In the genomic region with DNA sequence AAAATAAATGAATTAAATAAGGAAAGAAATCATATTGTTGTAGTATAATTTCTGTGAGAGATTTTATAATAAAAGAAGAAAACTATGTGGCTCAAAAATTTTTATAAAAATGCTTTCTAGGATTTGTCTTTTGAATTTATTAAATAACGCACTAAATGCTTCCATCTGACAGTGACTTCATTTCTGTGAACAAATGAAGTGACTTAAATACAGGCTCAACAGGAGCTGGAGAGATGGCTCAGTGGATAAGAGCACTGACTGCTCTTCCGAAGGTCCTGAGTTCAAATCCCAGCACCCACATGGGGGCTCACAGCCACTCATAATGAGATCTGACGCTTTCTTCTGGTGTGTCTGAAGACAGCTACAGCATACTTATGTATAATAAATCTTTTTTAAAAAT, we compare ENCODE assay signal across 24 mouse cellular contexts. TPM values are rescaled to one million over a fixed set of nuclear protein-coding genes. Genes with fewer than 3 reads are reported as not detected.
A peak's percentile ranks its signal among the peaks of the same experiment; 100 is the strongest.
DNase-seq lines count a peak whose midpoint lies in the region; TF ChIP-seq lines count a peak whose summit lies in the region.
"Had no signal": no experiment of that assay in that cellular context is flagged by ENCODE, and none has a peak within 500 bp of the region (broad histone marks: within the 10 kb centered on the region; RNA-seq: fewer than 3 reads in every experiment).

No protein-coding gene starts in this region.

- DNase-seq in CH12.LX (ENCODE audit: extremely low read depth) (no peak), MEL (ENCODE audit: low read depth, low spot score) (no peak)
- no peak for DNase-seq in adrenal gland, adult (ENCODE audit: inconsistent age in 2 of 2, low spot score in 1 of 2)
- DNase-seq in urinary bladder, postnatal 4 days (ENCODE audit: low spot score in 2 of 2) = no peak
- DNase-seq: adrenal gland, adult 2 months; adrenal gland, adult 8-10 months; adrenal gland, postnatal 10 days; adrenal gland, postnatal 14 days; adrenal gland, postnatal 25 days; adrenal gland, postnatal 36 days; B cell, adult 2 months; cerebellum, adult 11 months; cerebellum, adult 11-12 months; cerebellum, adult 18-20 months; cerebellum, adult 2 months; cerebellum, adult 8-10 months; cerebellum, adult 9-10 months had no signal

- no peak overlapping the region for H3K9ac ChIP-seq in CH12.LX (ENCODE audit: insufficient read depth, low read depth)
- H3K9ac ChIP-seq in MEL (ENCODE audit: control insufficient read depth, low read depth, low read length, poor library complexity, severe bottlenecking) = no peak overlapping the region

- H3K27ac ChIP-seq in CH12.LX (ENCODE audit: insufficient read depth, low read depth) (no peak overlapping the region), MEL (ENCODE audit: control insufficient read depth, low read depth, low read length) (no peak overlapping the region)

- TF ChIP-seq CTCF in CH12.LX (conservative IDR thresholded peaks at IDR 0.05 in 1 of 2, IDR thresholded peaks at IDR 0.05 in 1 of 2; ENCODE audit: low read depth in 2 of 2, low read length in 2 of 2) (no peak), MEL (IDR thresholded peaks at IDR 0.05 in 2 of 3, conservative IDR thresholded peaks at IDR 0.05 in 1 of 3; ENCODE audit: control insufficient read depth in 1 of 3, insufficient read depth in 1 of 3, low read depth in 2 of 3, low read length in 3 of 3, poor library complexity in 1 of 3, severe bottlenecking in 1 of 3) (no peak)

- no peak for TF ChIP-seq POLR2A in CH12.LX (IDR thresholded peaks at IDR 0.05; ENCODE audit: low read depth, low read length)
- TF ChIP-seq POLR2A in MEL (IDR thresholded peaks at IDR 0.05; ENCODE audit: control insufficient read depth in 1 of 2, insufficient read depth in 1 of 2, low read depth in 1 of 2, low read length in 2 of 2, poor library complexity in 1 of 2) = no peak

- H3K4me2 ChIP-seq in CH12.LX (ENCODE audit: insufficient read depth, low read depth, poor library complexity, severe bottlenecking) = no peak overlapping the region

- no peaks in the 10 kb centered on the region for H3K79me2 ChIP-seq in CH12.LX (replicated peaks; ENCODE audit: control insufficient read depth, extremely low read depth, insufficient read depth, poor library complexity, severe bottlenecking)
- H3K79me2 ChIP-seq in MEL (ENCODE audit: control insufficient read depth, insufficient read depth, low read length, poor library complexity) = no peaks in the 10 kb centered on the region

- TF ChIP-seq RAD21 in CH12.LX (IDR thresholded peaks at IDR 0.05; ENCODE audit: low read depth, low read length) (no peak), MEL (IDR thresholded peaks at IDR 0.05; ENCODE audit: low read depth, low read length) (no peak)

- H3K4me1 ChIP-seq in CH12.LX (ENCODE audit: control insufficient read depth in 1 of 2, insufficient read depth in 2 of 2) (peaks cover 0 to 18% of the 10 kb centered on the region in 2 experiments; a peak in 3 of 4 replicates), MEL (ENCODE audit: control insufficient read depth in 1 of 2, insufficient read depth in 2 of 2, low read length in 2 of 2) (peaks cover 0 to 4% of the 10 kb centered on the region in 2 experiments; a peak in 1 of 4 replicates)

- in situ Hi-C loops in CH12.LX (cut with MboI; ENCODE audit: low pct_ligation_motif_present, low pct_unique_long_range_greater_than_20kb, low sequenced_read_pairs) = loop anchor here (10.0 to 25.0 kb wide), 2 partner anchors 330 to 948 kb away; no protein-coding TSS in a partner anchor

- dilution Hi-C loops in CH12.LX (cut with MboI; ENCODE audit: extremely low pct_ligation_motif_present, extremely low pct_unique_long_range_greater_than_20kb, low sequenced_read_pairs) = no loop called here

- no peak overlapping the region for H3K4me3 ChIP-seq in CH12.LX (replicated peaks in 1 of 3; ENCODE audit: low read depth in 2 of 3, low read length in 2 of 3, poor library complexity in 1 of 3)
- no peak overlapping the region for H3K4me3 ChIP-seq in MEL (ENCODE audit: control insufficient read depth in 1 of 2, insufficient read depth in 1 of 2, low read depth in 2 of 2, low read length in 2 of 2)

- TF ChIP-seq EP300 in CH12.LX (IDR thresholded peaks at IDR 0.05; ENCODE audit: low read length) = no peak
- TF ChIP-seq EP300 in MEL (IDR thresholded peaks at IDR 0.05; ENCODE audit: low read depth in 1 of 2, low read length in 2 of 2) = no peak

- H3K27me3 ChIP-seq in CH12.LX (replicated peaks) = no peaks in the 10 kb centered on the region
- H3K27me3 ChIP-seq in MEL (ENCODE audit: control insufficient read depth in 1 of 2, insufficient read depth in 2 of 2, low read length in 2 of 2) = no peaks in the 10 kb centered on the region
- H3K27me3 ChIP-seq: Patski had no signal

- H3K36me3 ChIP-seq in CH12.LX (replicated peaks in 1 of 2; ENCODE audit: control insufficient read depth in 1 of 2, insufficient read depth in 1 of 2, low read length in 1 of 2) = no peaks in the 10 kb centered on the region
- H3K36me3 ChIP-seq in MEL (ENCODE audit: control insufficient read depth in 1 of 2, insufficient read depth in 2 of 2, low read length in 2 of 2) = no peaks in the 10 kb centered on the region; a peak in 1 of 4 replicates
- H3K36me3 ChIP-seq: G1E had no signal

- H3K9me3 ChIP-seq in CH12.LX (replicated peaks; ENCODE audit: low read length) (no peaks in the 10 kb centered on the region), MEL (replicated peaks; ENCODE audit: insufficient read depth, low read length) (no peaks in the 10 kb centered on the region)
- H3K9me3 ChIP-seq: G1E had no signal

TF ChIP-seq in CH12.LX, 34 proteins besides CTCF, POLR2A, EP300 and RAD21:
- TF ChIP-seq HCFC1 (IDR thresholded peaks at IDR 0.05; ENCODE audit: low read depth, low read length) = no peak
- TF ChIP-seq TBP (conservative IDR thresholded peaks at IDR 0.05; ENCODE audit: low read depth, low read length) = peak; percentile 73

TF ChIP-seq in MEL, 35 proteins besides CTCF, POLR2A, EP300 and RAD21:
- no peak for TF ChIP-seq E2F4 (IDR thresholded peaks at IDR 0.05; ENCODE audit: borderline replicate concordance, low read depth, low read length)
- no peak for TF ChIP-seq UBTF (IDR thresholded peaks at IDR 0.05; ENCODE audit: borderline replicate concordance, insufficient read depth, low read depth, low read length)
- TF ChIP-seq TBP (IDR thresholded peaks at IDR 0.05; ENCODE audit: low read depth, low read length) = peak; percentile 65
TF ChIP-seq in MEL: peak in this region for 1.

RNA-seq across cellular contexts. Expression of a gene that starts 7.4 kb away (rescaled TPM):
- 34.1 and 36.6 TPM in 2 replicates for total RNA-seq in CH12.LX (2012; rRNA removed)
- 38.6 and 45.3 TPM in 2 replicates for total RNA-seq in CH12.LX (2014; rRNA removed)
- polyA plus RNA-seq in CH12.LX (2012; ENCODE audit: insufficient read length, low read depth) = 66.3 and 69.5 TPM in 2 replicates
- 31.6 and 34.8 TPM in 2 replicates for total RNA-seq in MEL (2012; rRNA removed)
- polyA plus RNA-seq in MEL (2012; ENCODE audit: insufficient read depth in 1 of 2, insufficient read length in 2 of 2, low read depth in 1 of 2, low replicate concordance in 2 of 2, missing spikeins in 1 of 2) = 10 to 100 TPM in 1 of 2 experiments, not detected in 1; 66.6 TPM

RNA-seq across cellular contexts. Expression of a gene that starts 29.0 kb away (rescaled TPM):
- total RNA-seq in CH12.LX (2012; rRNA removed) (not detected in 2 replicates), CH12.LX (2014; rRNA removed) (not detected in 2 replicates), MEL (2012; rRNA removed) (not detected in 2 replicates)
- polyA plus RNA-seq in CH12.LX (2012; ENCODE audit: insufficient read length, low read depth) (0.61 TPM in 1 of 2 replicates, not detected in the other), MEL (2012; ENCODE audit: insufficient read depth in 1 of 2, insufficient read length in 2 of 2, low read depth in 1 of 2, low replicate concordance in 2 of 2, missing spikeins in 1 of 2) (under 1 TPM in 1 of 2 experiments, not detected in 1; 0.45 TPM)
- total RNA-seq: adrenal gland, adult 18-20 months; adrenal gland, adult 2 months; adrenal gland, adult 8-10 months; adrenal gland, postnatal 10 days; adrenal gland, postnatal 14 days; adrenal gland, postnatal 25 days; adrenal gland, postnatal 36 days; adrenal gland, postnatal 4 days; ES-E14; G1E had no signal
- polyA plus RNA-seq: adrenal gland, adult 2 months; brain, embryonic 14.5 days; C2C12; cerebellum, adult 2 months; G1E had no signal

RNA-seq across cellular contexts. Expression of a gene that starts 50.0 kb away (rescaled TPM):
- total RNA-seq in CH12.LX (2012; rRNA removed) = 124 and 153 TPM in 2 replicates
- 102 and 107 TPM in 2 replicates for total RNA-seq in CH12.LX (2014; rRNA removed)
- polyA plus RNA-seq in CH12.LX (2012; ENCODE audit: insufficient read length, low read depth) = 230 and 238 TPM in 2 replicates
- total RNA-seq in MEL (2012; rRNA removed) = 227 and 231 TPM in 2 replicates
- 100 to 1,000 TPM in 1 of 2 experiments, not detected in 1; 361 TPM for polyA plus RNA-seq in MEL (2012; ENCODE audit: insufficient read depth in 1 of 2, insufficient read length in 2 of 2, low read depth in 1 of 2, low replicate concordance in 2 of 2, missing spikeins in 1 of 2)

RNA-seq across cellular contexts. Expression of a gene that starts 50.1 kb away (rescaled TPM):
- total RNA-seq in CH12.LX (2012; rRNA removed) = 48.0 and 48.1 TPM in 2 replicates
- total RNA-seq in CH12.LX (2014; rRNA removed) = 31.5 and 33.9 TPM in 2 replicates
- 52.0 and 63.7 TPM in 2 replicates for polyA plus RNA-seq in CH12.LX (2012; ENCODE audit: insufficient read length, low read depth)
- 42.8 and 44.0 TPM in 2 replicates for total RNA-seq in MEL (2012; rRNA removed)
- polyA plus RNA-seq in MEL (2012; ENCODE audit: insufficient read depth in 1 of 2, insufficient read length in 2 of 2, low read depth in 1 of 2, low replicate concordance in 2 of 2, missing spikeins in 1 of 2) = 10 to 100 TPM in 1 of 2 experiments, not detected in 1; 34.8 TPM
